Mouse (Mus musculus): ENCODE measurements around the gene Prr5l. TPM values are rescaled to one million over a fixed set of nuclear protein-coding genes. Genes with fewer than 3 reads are reported as not detected.

Gene Prr5l
- polyA plus RNA-seq (2014; fragmentation: Nextera tagmentation; extraction: Ambion mirVana): 8.5 and 8.9 TPM in 2 replicates

- H3K4me2 ChIP-seq: no peak within 1 kb of the TSS
- no peak within 1 kb of the TSS for H3K4me3 ChIP-seq (ENCODE audit: low read depth, low read length)
- no peak for DNase-seq (ENCODE audit: low spot score)
- H3K9me3 ChIP-seq (ENCODE audit: control insufficient read depth, low read length): no peaks in the 10 kb centered on the region
- H3K27me3 ChIP-seq (replicated peaks; ENCODE audit: control insufficient read depth, insufficient read depth, low read length): no peaks in the 10 kb centered on the region; the same call in 1 of the 2 replicates
- no peak within 1 kb of the TSS for H3K27ac ChIP-seq (ENCODE audit: low read depth, low read length)
- H3K9ac ChIP-seq (ENCODE audit: low read depth, low read length): no peak within 1 kb of the TSS
- no peak for ATAC-seq (replicated peaks; ENCODE audit: low FRiP score)
- peaks cover 6% of the 10 kb centered on the region for H3K4me1 ChIP-seq (replicated peaks; ENCODE audit: control insufficient read depth, insufficient read depth, low read length)
- WGBS: 67% methylated on average over 3 of the region's 3 CpGs
- no peaks in the 10 kb centered on the region for H3K36me3 ChIP-seq (ENCODE audit: control insufficient read depth, insufficient read depth, low read length)
These were observed at the start of gene Prr5l for GRCm38 (mm10) chr2:101882998-101883397. Prr5l (minus strand) TSS chr2:101883027.

GRCm38 (mm10) chr2:101932169-101932936 is 49.5 kb upstream of the Prr5l start:
- no peaks in the 10 kb centered on the region for H3K4me1 ChIP-seq (replicated peaks; ENCODE audit: control insufficient read depth, insufficient read depth, low read length)
- H3K36me3 ChIP-seq (ENCODE audit: control insufficient read depth, insufficient read depth, low read length): no peaks in the 10 kb centered on the region
- H3K9ac ChIP-seq (ENCODE audit: low read depth, low read length): no peak overlapping the region
- ATAC-seq (replicated peaks; ENCODE audit: low FRiP score) (no peak), DNase-seq (ENCODE audit: low spot score) (peak; percentile 18)
- no peak overlapping the region for H3K4me3 ChIP-seq (ENCODE audit: low read depth, low read length)
- no peak overlapping the region for H3K4me2 ChIP-seq
- H3K27ac ChIP-seq (ENCODE audit: low read depth, low read length): no peak overlapping the region
- H3K9me3 ChIP-seq (ENCODE audit: control insufficient read depth, low read length): no peaks in the 10 kb centered on the region
- 79% methylated on average over 14 of the region's 14 CpGs for WGBS
- no peaks in the 10 kb centered on the region for H3K27me3 ChIP-seq (replicated peaks; ENCODE audit: control insufficient read depth, insufficient read depth, low read length)

- Histone ChIP-seq H3K36me3 (ENCODE audit: control insufficient read depth, insufficient read depth, low read length) (no peaks in the 10 kb centered on the region), H3K4me3 (ENCODE audit: low read depth, low read length) (no peak overlapping the region), H3K9me3 (ENCODE audit: control insufficient read depth, low read length) (no peaks in the 10 kb centered on the region), H3K9ac (ENCODE audit: low read depth, low read length) (no peak overlapping the region), H3K4me2 (no peak overlapping the region), H3K4me1 (replicated peaks; ENCODE audit: control insufficient read depth, insufficient read depth, low read length) (no peaks in the 10 kb centered on the region), H3K27ac (ENCODE audit: low read depth, low read length) (no peak overlapping the region), H3K27me3 (replicated peaks; ENCODE audit: control insufficient read depth, insufficient read depth, low read length) (no peaks in the 10 kb centered on the region)
- DNase-seq (ENCODE audit: low spot score) (peak; percentile 17), ATAC-seq (replicated peaks; ENCODE audit: low FRiP score) (no peak)
- 80% methylated on average over 12 of the region's 12 CpGs for WGBS
These were observed 42.9 kb upstream of the Prr5l start for GRCm38 (mm10) chr2:101925591-101926188.

DNA sequence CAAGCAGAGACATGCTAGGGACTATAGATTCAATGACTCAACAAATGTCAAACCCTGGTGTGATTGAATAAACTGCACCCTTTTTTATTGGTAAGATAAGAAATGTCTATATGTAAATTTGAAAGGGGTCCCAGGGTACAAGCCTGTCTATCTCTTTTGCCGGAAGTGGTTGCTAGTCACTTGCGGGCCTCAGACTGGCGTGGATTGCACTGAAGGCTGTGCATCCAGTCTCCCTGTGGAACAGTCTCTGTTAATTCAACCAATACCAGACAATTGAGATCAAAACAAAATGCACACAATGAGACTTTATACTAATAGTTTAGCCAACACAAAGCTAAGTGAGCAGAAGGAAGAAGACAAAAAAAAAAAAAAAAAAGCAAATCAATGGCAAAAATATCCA is 42.4 kb upstream of the Prr5l start:
- H3K9ac ChIP-seq (ENCODE audit: low read depth, low read length): no peak overlapping the region
- no peak for ATAC-seq (replicated peaks; ENCODE audit: low FRiP score)
- no peaks in the 10 kb centered on the region for H3K36me3 ChIP-seq (ENCODE audit: control insufficient read depth, insufficient read depth, low read length)
- no peak overlapping the region for H3K4me3 ChIP-seq (ENCODE audit: low read depth, low read length)
- H3K9me3 ChIP-seq (ENCODE audit: control insufficient read depth, low read length): no peaks in the 10 kb centered on the region
- DNase-seq (ENCODE audit: low spot score): peak; percentile 9
- H3K4me2 ChIP-seq: no peak overlapping the region
- WGBS: 82% methylated on average over 3 of the region's 3 CpGs
- no peaks in the 10 kb centered on the region for H3K27me3 ChIP-seq (replicated peaks; ENCODE audit: control insufficient read depth, insufficient read depth, low read length)
- no peaks in the 10 kb centered on the region for H3K4me1 ChIP-seq (replicated peaks; ENCODE audit: control insufficient read depth, insufficient read depth, low read length)
- H3K27ac ChIP-seq (ENCODE audit: low read depth, low read length): no peak overlapping the region

- 0 out of 2 replicates have a peak, but pooled peaks have one; percentile 45 for ATAC-seq (replicated peaks; ENCODE audit: low FRiP score)
- WGBS: 64% methylated on average over 4 of the region's 4 CpGs
These were observed 40.4 kb upstream of the Prr5l start for GRCm38 (mm10) chr2:101923181-101923580.

DNA sequence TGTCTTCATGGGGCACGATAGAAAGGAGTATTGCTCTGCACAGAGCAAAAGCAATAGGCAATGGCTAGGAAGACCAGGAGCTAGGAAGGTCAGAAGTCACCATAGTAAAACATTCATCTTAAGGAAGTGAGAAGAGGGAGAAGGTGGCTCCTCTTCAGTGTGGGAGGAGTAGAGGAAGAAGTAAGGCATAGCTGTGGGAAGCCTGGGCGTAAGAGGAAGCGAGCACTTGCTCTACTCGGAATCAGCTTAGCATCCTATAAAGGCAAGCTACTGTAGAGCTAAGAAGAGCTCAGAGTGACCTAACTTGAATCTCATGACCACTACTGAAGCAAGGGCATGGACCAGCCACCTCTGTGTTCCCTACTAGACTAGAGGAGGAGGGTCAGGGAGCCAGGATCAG is 39.5 kb upstream of the Prr5l start:
- H3K9me3 ChIP-seq (ENCODE audit: control insufficient read depth, low read length): no peaks in the 10 kb centered on the region
- no peaks in the 10 kb centered on the region for H3K36me3 ChIP-seq (ENCODE audit: control insufficient read depth, insufficient read depth, low read length)
- no peak overlapping the region for H3K4me2 ChIP-seq
- 77% methylated on average over 4 of the region's 4 CpGs for WGBS
- no peak for DNase-seq (ENCODE audit: low spot score)
- no peaks in the 10 kb centered on the region for H3K27me3 ChIP-seq (replicated peaks; ENCODE audit: control insufficient read depth, insufficient read depth, low read length)
- no peak overlapping the region for H3K4me3 ChIP-seq (ENCODE audit: low read depth, low read length)
- H3K27ac ChIP-seq (ENCODE audit: low read depth, low read length): no peak overlapping the region
- ATAC-seq (replicated peaks; ENCODE audit: low FRiP score): no peak
- no peaks in the 10 kb centered on the region for H3K4me1 ChIP-seq (replicated peaks; ENCODE audit: control insufficient read depth, insufficient read depth, low read length)
- H3K9ac ChIP-seq (ENCODE audit: low read depth, low read length): no peak overlapping the region

More at GRCm38 (mm10) chr2:101923181-101923580, 40.4 kb upstream of the Prr5l start:
- no peak for DNase-seq (ENCODE audit: low spot score)
- H3K36me3 ChIP-seq (ENCODE audit: control insufficient read depth, insufficient read depth, low read length): no peaks in the 10 kb centered on the region
- no peaks in the 10 kb centered on the region for H3K4me1 ChIP-seq (replicated peaks; ENCODE audit: control insufficient read depth, insufficient read depth, low read length)
- no peaks in the 10 kb centered on the region for H3K9me3 ChIP-seq (ENCODE audit: control insufficient read depth, low read length)
- no peaks in the 10 kb centered on the region for H3K27me3 ChIP-seq (replicated peaks; ENCODE audit: control insufficient read depth, insufficient read depth, low read length)
- H3K27ac ChIP-seq (ENCODE audit: low read depth, low read length): no peak overlapping the region
- H3K4me2 ChIP-seq: no peak overlapping the region
- H3K9ac ChIP-seq (ENCODE audit: low read depth, low read length): no peak overlapping the region
- no peak overlapping the region for H3K4me3 ChIP-seq (ENCODE audit: low read depth, low read length)

DNA sequence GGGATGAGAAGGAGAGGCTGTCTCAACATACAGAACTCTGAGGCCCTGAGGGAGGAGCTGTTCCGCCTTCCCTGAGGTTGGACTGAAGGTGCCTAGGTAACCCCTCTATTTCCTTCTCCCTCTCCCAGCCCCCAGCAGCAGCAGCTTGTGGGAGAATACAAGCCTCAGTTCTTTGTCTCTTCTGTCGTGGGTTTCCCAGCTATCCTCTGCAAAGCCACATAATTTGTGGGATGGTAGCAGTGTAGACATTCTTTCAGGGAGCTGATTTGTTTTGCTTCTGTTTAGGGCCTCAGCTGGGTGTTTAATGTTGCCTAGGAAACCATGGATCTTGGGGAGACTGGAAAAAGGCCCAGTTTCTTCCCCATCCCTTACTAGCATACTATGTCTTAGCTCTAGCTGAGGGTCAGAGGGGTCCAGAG is 37.3 kb upstream of the Prr5l start:
- H3K4me1 ChIP-seq (replicated peaks; ENCODE audit: control insufficient read depth, insufficient read depth, low read length): no peaks in the 10 kb centered on the region
- DNase-seq (ENCODE audit: low spot score) (peak; percentile 24), ATAC-seq (replicated peaks; ENCODE audit: low FRiP score) (no peak)
- no peak overlapping the region for H3K4me3 ChIP-seq (ENCODE audit: low read depth, low read length)
- H3K9ac ChIP-seq (ENCODE audit: low read depth, low read length): no peak overlapping the region
- WGBS: 53% methylated on average over 2 of the region's 2 CpGs
- H3K9me3 ChIP-seq (ENCODE audit: control insufficient read depth, low read length): no peaks in the 10 kb centered on the region
- H3K36me3 ChIP-seq (ENCODE audit: control insufficient read depth, insufficient read depth, low read length): no peaks in the 10 kb centered on the region
- H3K27ac ChIP-seq (ENCODE audit: low read depth, low read length): no peak overlapping the region
- no peak overlapping the region for H3K4me2 ChIP-seq
- H3K27me3 ChIP-seq (replicated peaks; ENCODE audit: control insufficient read depth, insufficient read depth, low read length): no peaks in the 10 kb centered on the region

- DNase-seq (ENCODE audit: low spot score) (no peak), ATAC-seq (replicated peaks; ENCODE audit: low FRiP score) (no peak)
These were observed 35.7 kb upstream of the Prr5l start for GRCm38 (mm10) chr2:101918518-101918917.

More at GRCm38 (mm10) chr2:101918518-101918917, 35.7 kb upstream of the Prr5l start:
- Histone ChIP-seq H3K9me3 (ENCODE audit: control insufficient read depth, low read length) (no peaks in the 10 kb centered on the region), H3K36me3 (ENCODE audit: control insufficient read depth, insufficient read depth, low read length) (no peaks in the 10 kb centered on the region), H3K27me3 (replicated peaks; ENCODE audit: control insufficient read depth, insufficient read depth, low read length) (no peaks in the 10 kb centered on the region), H3K9ac (ENCODE audit: low read depth, low read length) (no peak overlapping the region), H3K4me1 (replicated peaks; ENCODE audit: control insufficient read depth, insufficient read depth, low read length) (no peaks in the 10 kb centered on the region), H3K4me2 (no peak overlapping the region), H3K27ac (ENCODE audit: low read depth, low read length) (no peak overlapping the region), H3K4me3 (ENCODE audit: low read depth, low read length) (no peak overlapping the region)
- 75% methylated on average over 7 of the region's 7 CpGs for WGBS
